Mouse (Mus musculus) brain, embryonic 14.5 days (tissue): ENCODE measurements around the gene Pde9a.

Source experiments
- CTCF ChIP-seq: fragments of 200-500 bp; IDR thresholded peaks from 2 replicates; pipeline ENCODE4 v1.5.1; 2012; ENCODE audit warnings: inconsistent platforms, mild to moderate bottlenecking, moderate library complexity, borderline replicate concordance; ENCODE audit not compliant: insufficient read depth, insufficient read length; ENCODE audit errors: extremely low read depth
- POLR2A ChIP-seq: fragments of 200-500 bp; IDR thresholded peaks from 2 replicates; pipeline ENCODE4 v1.6.1; 2012; ENCODE audit warnings: mild to moderate bottlenecking, inconsistent platforms, borderline replicate concordance; ENCODE audit not compliant: poor library complexity, insufficient read depth, insufficient read length, severe bottlenecking; ENCODE audit errors: extremely low read depth

DNA sequence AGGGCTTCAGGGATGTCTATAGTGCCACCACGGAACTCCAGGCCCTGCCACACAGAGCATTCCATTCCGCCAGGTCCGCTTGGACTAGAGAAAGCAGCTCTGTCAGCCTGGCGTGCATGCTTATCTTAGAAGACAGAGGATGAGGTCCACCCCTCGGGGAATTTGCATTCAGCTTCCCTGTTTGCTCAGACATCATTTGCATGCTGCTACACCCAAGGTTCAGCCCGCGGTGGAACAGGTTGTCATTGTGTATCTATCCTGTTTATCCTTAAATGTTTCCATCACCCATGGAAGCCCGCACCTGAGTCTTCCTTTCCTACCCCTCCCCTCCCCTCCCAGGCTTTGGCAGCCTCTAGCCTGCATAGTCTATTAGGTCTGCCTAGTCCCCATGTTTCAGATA lies 38.8 kb downstream of the Pde9a start:
- TF ChIP-seq POLR2A (no peak), CTCF (no peak)
